Mouse (Mus musculus): ENCODE measurements around the gene Rusc1. TPM values are rescaled to one million over a fixed set of nuclear protein-coding genes. Genes with fewer than 3 reads are reported as not detected.

The Rusc1 gene
- total and polyA plus RNA-seq, 3 experiments: 40.8 to 58.9 TPM; not detected in 1

DNA sequence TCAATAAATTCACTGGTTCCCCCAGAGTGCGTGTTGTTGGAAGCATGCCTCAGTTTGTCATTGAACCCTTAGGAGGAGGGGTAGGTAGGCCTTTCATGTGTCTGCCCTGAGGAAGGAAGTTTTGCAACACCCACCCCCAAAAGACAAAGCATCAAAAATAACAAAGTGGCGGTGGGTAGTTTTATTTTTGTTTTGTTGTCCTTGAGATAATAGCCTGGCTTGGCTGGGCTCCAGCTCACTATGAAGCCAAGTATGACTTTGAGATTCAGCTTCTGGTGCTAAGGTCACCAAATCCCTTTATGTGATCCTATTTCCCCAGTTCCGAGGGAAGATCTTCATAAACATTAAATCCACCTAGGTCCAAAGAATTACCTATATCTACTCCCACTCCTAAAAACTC lies 31.1 kb upstream of the Rusc1 start:
- peak; percentile 54 for DNase-seq (ENCODE audit: low read depth, low spot score)
- Histone ChIP-seq H3K4me1 (ENCODE audit: control insufficient read depth in 1 of 2, insufficient read depth in 2 of 2, low read length in 2 of 2) (peaks cover 12 to 22% of the 10 kb centered on the region in 2 experiments), H3K9ac (ENCODE audit: control insufficient read depth, low read depth, low read length, poor library complexity, severe bottlenecking) (no peak overlapping the region), H3K27ac (ENCODE audit: control insufficient read depth, low read depth, low read length) (no peak overlapping the region), H3K27me3 (ENCODE audit: control insufficient read depth in 1 of 2, insufficient read depth in 2 of 2, low read length in 2 of 2) (no peaks in the 10 kb centered on the region), H3K36me3 (ENCODE audit: control insufficient read depth in 1 of 2, insufficient read depth in 2 of 2, low read length in 2 of 2) (peaks cover 0 to 12% of the 10 kb centered on the region in 2 experiments; a peak in 2 of 4 replicates), H3K4me3 (ENCODE audit: control insufficient read depth in 1 of 2, insufficient read depth in 1 of 2, low read depth in 2 of 2, low read length in 2 of 2) (no peak overlapping the region), H3K9me3 (replicated peaks; ENCODE audit: insufficient read depth, low read length) (no peaks in the 10 kb centered on the region), H3K79me2 (ENCODE audit: control insufficient read depth, insufficient read depth, low read length, poor library complexity) (no peaks in the 10 kb centered on the region)
- TF ChIP-seq E2F4 (IDR thresholded peaks at IDR 0.05; ENCODE audit: borderline replicate concordance, low read depth, low read length): no peak
- no peak for TF ChIP-seq ETS1 (IDR thresholded peaks at IDR 0.05; ENCODE audit: low read depth, low read length)
- TF ChIP-seq NRF1 (IDR thresholded peaks at IDR 0.05; ENCODE audit: insufficient read depth, low read depth, low read length, poor library complexity, severe bottlenecking): no peak
- no peak for TF ChIP-seq MAFK (IDR thresholded peaks at IDR 0.05; ENCODE audit: borderline replicate concordance, low read depth, low read length)
- TF ChIP-seq CHD1 (IDR thresholded peaks at IDR 0.05; ENCODE audit: low read depth, low read length): no peak
- no peak for TF ChIP-seq GATA1 (IDR thresholded peaks at IDR 0.05; ENCODE audit: low read depth, low read length)
- TF ChIP-seq POLR2AphosphoS5 (IDR thresholded peaks at IDR 0.05; ENCODE audit: borderline replicate concordance, low read depth, low read length): no peak
- no peak for TF ChIP-seq ELF1 (IDR thresholded peaks at IDR 0.05; ENCODE audit: low read depth, low read length)
- no peak for TF ChIP-seq CHD2 (IDR thresholded peaks at IDR 0.05; ENCODE audit: low read length)
- no peak for TF ChIP-seq SIN3A (IDR thresholded peaks at IDR 0.05; ENCODE audit: low read length)

DNA sequence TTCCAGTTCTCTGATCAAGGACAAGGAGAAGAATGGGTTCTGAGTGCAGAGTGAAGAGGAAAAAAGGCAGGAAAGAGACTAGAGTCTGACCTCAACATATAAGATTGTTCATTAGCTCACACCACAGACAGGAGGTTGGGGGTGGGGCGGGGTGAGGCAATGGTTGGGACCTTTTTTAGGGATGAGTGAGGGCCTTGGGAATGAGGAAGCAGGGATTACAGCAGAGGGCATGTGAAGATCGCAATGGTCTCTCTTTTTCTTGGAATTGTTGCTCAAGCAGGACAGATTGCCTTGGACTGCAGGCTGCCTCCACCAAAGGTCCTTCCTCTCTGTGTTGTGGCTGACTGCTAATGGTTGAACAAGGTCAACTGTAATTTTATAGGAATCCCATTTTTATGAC lies 30.2 kb upstream of the Rusc1 start:
- Histone ChIP-seq H3K27me3 (ENCODE audit: control insufficient read depth in 1 of 2, insufficient read depth in 2 of 2, low read length in 2 of 2) (no peaks in the 10 kb centered on the region), H3K9me3 (replicated peaks; ENCODE audit: insufficient read depth, low read length) (no peaks in the 10 kb centered on the region), H3K79me2 (ENCODE audit: control insufficient read depth, insufficient read depth, low read length, poor library complexity) (no peaks in the 10 kb centered on the region), H3K27ac (ENCODE audit: control insufficient read depth, low read depth, low read length) (no peak overlapping the region), H3K4me3 (ENCODE audit: control insufficient read depth in 1 of 2, insufficient read depth in 1 of 2, low read depth in 2 of 2, low read length in 2 of 2) (no peak overlapping the region), H3K9ac (ENCODE audit: control insufficient read depth, low read depth, low read length, poor library complexity, severe bottlenecking) (no peak overlapping the region), H3K4me1 (ENCODE audit: control insufficient read depth in 1 of 2, insufficient read depth in 2 of 2, low read length in 2 of 2) (peaks cover 5 to 14% of the 10 kb centered on the region in 2 experiments; a peak in 3 of 4 replicates), H3K36me3 (ENCODE audit: control insufficient read depth in 1 of 2, insufficient read depth in 2 of 2, low read length in 2 of 2) (peaks cover 0 to 10% of the 10 kb centered on the region in 2 experiments; a peak in 2 of 4 replicates)
- TF ChIP-seq MEF2A (IDR thresholded peaks at IDR 0.05; ENCODE audit: extremely low read depth, insufficient replicate concordance, low read depth, low read length, poor library complexity, severe bottlenecking): no peak
- no peak for TF ChIP-seq KAT2A (conservative IDR thresholded peaks at IDR 0.05; ENCODE audit: low read depth, low read length)
- no peak for TF ChIP-seq ZNF384 (IDR thresholded peaks at IDR 0.05; ENCODE audit: low read depth, low read length)
- no peak for TF ChIP-seq BHLHE40 (IDR thresholded peaks at IDR 0.05; ENCODE audit: borderline replicate concordance, low read depth, low read length)
- no peak for TF ChIP-seq ELF1 (IDR thresholded peaks at IDR 0.05; ENCODE audit: low read depth, low read length)
- no peak for TF ChIP-seq HCFC1 (IDR thresholded peaks at IDR 0.05; ENCODE audit: low read depth, low read length)
- TF ChIP-seq MYB (IDR thresholded peaks at IDR 0.05; ENCODE audit: low read depth, low read length): no peak
- TF ChIP-seq TAL1 (IDR thresholded peaks at IDR 0.05; ENCODE audit: low read length): no peak
- no peak for TF ChIP-seq TBP (IDR thresholded peaks at IDR 0.05; ENCODE audit: low read depth, low read length)
- TF ChIP-seq MXI1 (IDR thresholded peaks at IDR 0.05; ENCODE audit: low read depth, low read length): no peak
- TF ChIP-seq CTCF (IDR thresholded peaks at IDR 0.05 in 2 of 3, conservative IDR thresholded peaks at IDR 0.05 in 1 of 3; ENCODE audit: control insufficient read depth in 1 of 3, insufficient read depth in 1 of 3, low read depth in 2 of 3, low read length in 3 of 3, poor library complexity in 1 of 3, severe bottlenecking in 1 of 3): no peak
- no peak for TF ChIP-seq CHD2 (IDR thresholded peaks at IDR 0.05; ENCODE audit: low read length)
- TF ChIP-seq ETS1 (IDR thresholded peaks at IDR 0.05; ENCODE audit: low read depth, low read length): no peak
- TF ChIP-seq ZMIZ1 (IDR thresholded peaks at IDR 0.05; ENCODE audit: low read depth, low read length): no peak
- no peak for DNase-seq (ENCODE audit: low read depth, low spot score)
